Mouse (Mus musculus) myocyte (in vitro differentiated cells): ENCODE measurements around the gene Gnaq.

ENCODE experiments used
- REST ChIP-seq: IDR thresholded peaks from one replicate; pipeline ENCODE4 v1.6.1; 2011; ENCODE audit warnings: mild to moderate bottlenecking, control low read depth, moderate library complexity; ENCODE audit not compliant: insufficient read depth, insufficient read length
- TCF12 ChIP-seq: IDR thresholded peaks from one replicate; pipeline ENCODE4 v1.6.1; 2011; ENCODE audit warnings: mild to moderate bottlenecking, control low read depth; ENCODE audit not compliant: poor library complexity, insufficient read depth, severe bottlenecking

DNA sequence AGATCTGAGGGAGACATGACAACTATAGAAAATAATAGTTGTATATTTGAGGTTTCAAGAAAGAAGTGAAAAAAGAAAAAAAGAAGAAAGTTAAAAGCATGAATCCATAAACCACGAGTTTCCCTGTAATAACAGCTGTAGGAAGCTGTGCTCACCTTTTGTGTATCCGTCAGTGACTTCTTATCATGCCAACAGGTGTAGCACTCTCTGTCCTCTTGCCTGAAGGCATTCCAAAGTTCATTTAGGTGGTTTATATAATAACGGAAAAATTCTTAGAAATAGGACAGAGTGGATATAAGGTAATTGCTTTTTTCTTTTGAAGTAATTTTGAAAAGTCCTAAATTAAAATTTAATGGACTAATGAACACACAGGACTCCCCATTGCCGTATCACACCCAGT is 147.6 kb downstream of the Gnaq start:
- TF ChIP-seq REST (no peak), TCF12 (no peak)
